Mouse (Mus musculus): Measurements from ENCODE around the gene Ppfibp1. TPM values are rescaled to one million over a fixed set of nuclear protein-coding genes. Genes with fewer than 3 reads are reported as not detected.
A peak's percentile ranks its signal among the peaks of the same experiment; 100 is the strongest.

Gene Ppfibp1
- polyA plus RNA-seq, 1 experiment = 3.4 TPM

DNA sequence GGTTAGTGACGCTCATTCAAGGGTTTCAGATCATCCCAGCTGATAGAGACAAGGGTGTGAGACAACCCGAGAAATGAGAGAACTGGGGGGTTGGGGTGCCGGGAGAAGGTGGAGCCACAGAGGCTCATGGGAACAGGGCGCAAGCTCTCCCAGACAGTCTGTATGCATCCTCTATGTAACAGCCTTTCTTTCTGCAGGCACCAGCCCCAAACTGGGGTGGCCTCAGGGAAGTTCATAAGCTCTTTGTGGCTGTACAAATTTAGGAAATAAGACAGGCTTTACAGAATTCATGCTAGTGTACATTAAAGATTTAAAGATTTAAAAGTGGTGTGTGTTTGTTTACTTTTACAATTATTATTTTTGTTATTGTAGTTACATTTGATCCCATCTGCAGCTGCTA lies 8.0 kb upstream of the Ppfibp1 start:
- Histone ChIP-seq H3K9me3 (peaks cover 12% of the 10 kb centered on the region), H3K4me3 (replicated peaks) (no peak overlapping the region), H3K27me3 (replicated peaks) (no peaks in the 10 kb centered on the region), H3K4me1 (peaks cover 20% of the 10 kb centered on the region), H3K36me3 (replicated peaks; ENCODE audit: low read length) (peaks cover 8% of the 10 kb centered on the region)
- TF ChIP-seq FLI1 (IDR thresholded peaks at IDR 0.05; ENCODE audit: low read length) (no peak), GATA1 (IDR thresholded peaks at IDR 0.05; ENCODE audit: borderline replicate concordance, low read length) (no peak)

DNA sequence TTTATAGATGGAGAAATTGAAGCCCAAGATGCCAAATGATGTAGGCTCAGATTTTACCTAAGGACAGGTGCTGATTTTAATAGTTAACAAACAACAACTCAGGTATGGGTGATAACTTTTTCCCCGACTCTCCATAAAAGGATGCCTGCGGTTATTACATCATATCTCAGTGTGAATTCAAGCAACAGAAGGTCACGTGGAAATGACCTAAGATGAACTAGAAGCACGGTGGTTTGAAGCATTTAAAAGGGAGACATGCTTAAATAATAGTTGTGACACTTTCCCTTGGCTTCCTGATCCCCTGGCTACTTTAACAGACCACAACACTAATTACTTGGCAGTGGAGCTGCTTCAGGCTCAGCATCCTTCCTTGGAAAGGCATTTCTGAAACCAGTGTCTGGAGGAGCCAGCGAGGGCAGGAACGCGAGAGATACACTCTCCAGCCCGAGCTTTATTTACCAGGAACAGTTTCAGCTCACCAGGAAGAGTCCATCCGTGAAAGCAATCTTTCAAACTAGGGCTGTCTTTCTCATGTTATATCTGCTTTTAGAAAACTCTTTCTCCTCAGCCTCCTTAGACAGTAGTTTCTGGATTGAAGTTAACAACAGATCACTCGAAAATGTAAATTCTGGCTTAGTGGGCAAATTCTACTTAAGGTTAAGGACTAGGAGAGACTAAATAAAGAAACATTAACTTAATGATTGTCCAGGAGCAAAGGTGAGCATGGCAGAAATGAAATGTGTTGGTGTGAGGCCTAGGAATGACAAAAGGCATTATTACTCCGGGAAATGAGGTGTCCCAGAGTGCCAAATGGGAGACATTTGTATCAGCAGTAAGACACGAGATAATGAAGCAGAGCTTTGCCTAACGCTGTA lies 6.2 kb upstream of the Ppfibp1 start:
- TF ChIP-seq GATA1 (IDR thresholded peaks at IDR 0.05; ENCODE audit: borderline replicate concordance, low read length) = no peak
- no peak for TF ChIP-seq FLI1 (IDR thresholded peaks at IDR 0.05; ENCODE audit: low read length)
- Histone ChIP-seq H3K27me3 (replicated peaks) (no peaks in the 10 kb centered on the region), H3K9me3 (peaks cover 8% of the 10 kb centered on the region), H3K36me3 (replicated peaks; ENCODE audit: low read length) (peaks cover 7% of the 10 kb centered on the region), H3K4me1 (peaks cover 37% of the 10 kb centered on the region), H3K4me3 (replicated peaks) (no peak overlapping the region)

DNA sequence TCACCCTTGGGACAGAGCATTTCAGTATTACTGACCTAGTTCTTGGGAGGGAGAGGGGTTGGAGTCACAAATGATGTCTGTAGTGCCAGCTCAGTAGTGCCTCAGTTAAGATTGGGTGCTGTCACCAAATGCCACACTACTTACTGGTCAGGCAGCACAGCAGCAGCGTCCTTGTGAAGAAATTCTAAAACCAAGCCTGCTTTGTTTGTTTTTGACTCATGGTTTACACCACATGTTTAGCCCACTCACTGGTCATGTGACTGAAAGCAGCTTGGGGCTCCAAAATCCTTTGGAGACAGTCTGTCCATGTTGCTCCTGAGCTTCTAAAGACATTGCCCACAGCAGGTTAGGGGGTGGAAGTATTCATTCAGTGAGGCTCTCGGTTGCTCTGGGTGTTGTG lies 4.9 kb upstream of the Ppfibp1 start:
- H3K36me3 ChIP-seq (replicated peaks; ENCODE audit: low read length) = no peaks in the 10 kb centered on the region
- TF ChIP-seq GATA1 (IDR thresholded peaks at IDR 0.05; ENCODE audit: borderline replicate concordance, low read length) (no peak), FLI1 (IDR thresholded peaks at IDR 0.05; ENCODE audit: low read length) (no peak)
- H3K27me3 ChIP-seq (replicated peaks) = no peaks in the 10 kb centered on the region
- H3K4me1 ChIP-seq = peaks cover 41% of the 10 kb centered on the region
- H3K4me3 ChIP-seq (replicated peaks) = no peak overlapping the region
- H3K9me3 ChIP-seq = no peaks in the 10 kb centered on the region

DNA sequence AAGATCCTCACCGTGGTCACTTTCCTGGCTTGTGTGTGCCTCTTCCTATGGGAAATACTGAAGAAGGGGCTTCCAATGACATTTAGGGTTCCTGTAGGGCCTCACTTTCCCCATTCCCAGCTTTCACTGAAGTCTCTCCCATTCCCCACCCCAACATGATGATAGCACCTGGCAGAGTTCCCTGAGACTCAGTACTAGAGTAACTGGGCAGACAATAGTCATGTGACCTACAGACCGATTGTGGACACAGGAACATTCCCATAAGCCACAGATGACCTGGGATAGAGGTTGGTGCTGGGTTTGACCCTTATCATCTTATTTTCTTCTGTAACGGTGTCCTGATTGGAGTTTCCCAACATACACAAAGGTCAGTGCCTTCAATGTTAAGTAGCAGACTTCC lies 4.1 kb upstream of the Ppfibp1 start:
- Histone ChIP-seq H3K4me1 (peaks cover 46% of the 10 kb centered on the region), H3K4me3 (replicated peaks) (no peak overlapping the region), H3K9me3 (no peaks in the 10 kb centered on the region), H3K27me3 (replicated peaks) (no peaks in the 10 kb centered on the region), H3K36me3 (replicated peaks; ENCODE audit: low read length) (no peaks in the 10 kb centered on the region)
- TF ChIP-seq FLI1 (IDR thresholded peaks at IDR 0.05; ENCODE audit: low read length) = no peak
- no peak for TF ChIP-seq GATA1 (IDR thresholded peaks at IDR 0.05; ENCODE audit: borderline replicate concordance, low read length)

DNA sequence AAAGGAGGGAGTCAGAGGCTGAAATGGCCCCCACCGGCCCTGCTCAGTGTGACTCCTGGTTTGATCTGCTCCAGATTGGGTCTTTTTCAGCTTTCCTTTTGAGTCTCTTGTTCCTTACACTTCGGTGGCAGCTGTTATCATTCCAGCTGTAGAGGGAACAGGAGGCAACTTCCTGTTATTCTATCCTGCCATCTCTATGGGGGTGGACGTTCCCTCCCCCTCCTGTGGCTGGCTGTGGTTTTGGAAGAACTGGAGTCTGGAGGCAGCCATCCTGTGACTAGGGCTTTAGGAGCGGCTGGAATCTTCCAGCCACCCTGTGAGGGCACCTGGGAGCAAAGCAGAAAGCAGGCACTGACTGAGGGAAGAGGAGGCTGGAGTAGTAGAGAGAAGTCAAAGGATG lies 3.4 kb upstream of the Ppfibp1 start:
- Histone ChIP-seq H3K36me3 (replicated peaks; ENCODE audit: low read length) (no peaks in the 10 kb centered on the region), H3K4me1 (peaks cover 52% of the 10 kb centered on the region), H3K27me3 (replicated peaks) (no peaks in the 10 kb centered on the region), H3K4me3 (replicated peaks) (peak overlapping the region; percentile 28), H3K9me3 (no peaks in the 10 kb centered on the region)
- TF ChIP-seq FLI1 (IDR thresholded peaks at IDR 0.05; ENCODE audit: low read length) (no peak), GATA1 (IDR thresholded peaks at IDR 0.05; ENCODE audit: borderline replicate concordance, low read length) (no peak)

DNA sequence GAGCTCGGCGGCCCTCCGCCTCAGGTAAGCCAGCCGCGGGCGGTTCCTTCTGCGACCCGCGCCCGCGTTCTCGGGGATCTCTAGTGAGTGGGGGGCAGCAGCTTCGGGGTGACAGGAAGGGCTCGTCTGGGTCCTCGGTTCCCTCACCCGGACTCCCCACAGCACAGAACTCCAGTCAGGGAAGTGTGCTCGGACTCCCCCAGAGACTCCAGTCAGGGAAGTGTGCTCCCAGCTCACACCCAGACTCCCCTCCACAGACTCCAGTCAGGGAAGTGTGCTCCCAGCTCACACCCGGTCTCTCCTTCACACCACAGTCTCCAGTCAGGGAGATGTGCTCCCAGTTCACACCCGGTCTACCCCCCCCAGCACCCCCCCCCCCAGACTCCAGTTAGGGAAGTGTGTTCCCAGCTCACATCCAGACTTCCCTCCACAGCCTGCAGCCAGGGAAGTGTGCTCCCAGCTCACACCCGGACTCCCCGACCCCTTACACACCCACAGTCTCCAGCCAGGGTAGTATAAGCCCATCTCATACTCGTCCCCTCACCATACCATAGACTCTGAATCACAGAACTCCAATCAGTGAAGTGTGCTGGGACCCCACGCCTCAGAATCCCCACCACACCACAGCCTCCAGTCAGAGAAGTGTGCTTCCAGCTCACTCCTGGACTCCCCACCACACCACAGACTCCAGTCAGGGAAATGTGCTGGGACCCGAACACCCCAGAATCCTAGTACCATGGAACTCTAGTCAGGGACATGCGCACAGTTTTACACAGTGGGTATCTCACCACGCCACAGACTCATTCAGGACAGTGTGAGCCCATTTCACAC lies 588 bp downstream of the Ppfibp1 start:
- Histone ChIP-seq H3K9me3 (no peaks in the 10 kb centered on the region), H3K4me3 (replicated peaks) (peak overlapping the region; percentile 95), H3K27me3 (replicated peaks) (no peaks in the 10 kb centered on the region), H3K36me3 (replicated peaks; ENCODE audit: low read length) (peaks cover 17% of the 10 kb centered on the region), H3K4me1 (peaks cover 60% of the 10 kb centered on the region)
- no peak for TF ChIP-seq GATA1 (IDR thresholded peaks at IDR 0.05; ENCODE audit: borderline replicate concordance, low read length)
- TF ChIP-seq FLI1 (IDR thresholded peaks at IDR 0.05; ENCODE audit: low read length) = no peak

DNA sequence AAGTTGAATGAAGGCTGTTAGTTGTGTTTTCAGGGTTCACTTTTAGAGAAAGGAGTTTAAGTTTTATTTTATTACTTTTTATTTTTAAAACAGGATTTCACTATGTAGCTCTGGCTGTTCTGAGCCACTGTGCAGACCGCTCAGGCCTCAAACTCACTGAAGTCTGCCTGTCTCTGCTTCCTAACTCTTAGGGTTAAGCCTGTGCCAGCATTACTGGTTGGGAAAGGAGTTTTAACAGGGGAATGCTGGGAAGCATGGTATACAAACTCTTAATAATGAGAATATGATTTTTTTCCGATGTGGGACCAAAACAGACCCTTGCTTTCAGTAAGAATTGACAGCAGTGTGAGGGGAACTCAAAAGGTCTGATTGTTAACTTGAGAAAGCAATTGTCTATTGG lies 1.9 kb downstream of the Ppfibp1 start:
- no peak for TF ChIP-seq FLI1 (IDR thresholded peaks at IDR 0.05; ENCODE audit: low read length)
- H3K4me1 ChIP-seq = peaks cover 59% of the 10 kb centered on the region
- no peaks in the 10 kb centered on the region for H3K9me3 ChIP-seq
- H3K27me3 ChIP-seq (replicated peaks) = no peaks in the 10 kb centered on the region
- H3K4me3 ChIP-seq (replicated peaks) = peak overlapping the region; percentile 95
- peaks cover 27% of the 10 kb centered on the region for H3K36me3 ChIP-seq (replicated peaks; ENCODE audit: low read length)

DNA sequence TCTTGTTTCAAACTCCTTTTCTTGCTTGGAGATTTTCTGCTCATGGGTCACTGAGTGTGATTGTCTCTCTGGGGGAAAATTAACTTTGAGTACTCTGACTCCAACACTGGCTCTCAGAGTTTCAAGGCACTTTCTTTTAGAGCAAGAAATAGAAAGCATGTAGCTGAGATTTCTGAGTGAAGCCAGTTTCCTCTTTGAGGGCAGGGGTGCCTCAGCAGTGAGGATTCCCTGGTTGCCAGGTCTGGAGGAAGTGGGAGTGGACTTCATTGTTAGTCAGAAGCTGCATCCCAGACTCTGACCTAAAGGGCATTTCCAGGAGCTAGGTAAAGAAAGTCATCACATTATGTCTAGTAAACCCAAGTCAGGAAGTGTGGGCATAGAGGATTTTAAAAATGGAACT lies 2.3 kb downstream of the Ppfibp1 start:
- TF ChIP-seq GATA1 (IDR thresholded peaks at IDR 0.05; ENCODE audit: borderline replicate concordance, low read length) (no peak), FLI1 (IDR thresholded peaks at IDR 0.05; ENCODE audit: low read length) (no peak)
- Histone ChIP-seq H3K36me3 (replicated peaks; ENCODE audit: low read length) (peaks cover 27% of the 10 kb centered on the region), H3K9me3 (no peaks in the 10 kb centered on the region), H3K27me3 (replicated peaks) (no peaks in the 10 kb centered on the region), H3K4me1 (peaks cover 55% of the 10 kb centered on the region), H3K4me3 (replicated peaks) (peak overlapping the region; percentile 76)

DNA sequence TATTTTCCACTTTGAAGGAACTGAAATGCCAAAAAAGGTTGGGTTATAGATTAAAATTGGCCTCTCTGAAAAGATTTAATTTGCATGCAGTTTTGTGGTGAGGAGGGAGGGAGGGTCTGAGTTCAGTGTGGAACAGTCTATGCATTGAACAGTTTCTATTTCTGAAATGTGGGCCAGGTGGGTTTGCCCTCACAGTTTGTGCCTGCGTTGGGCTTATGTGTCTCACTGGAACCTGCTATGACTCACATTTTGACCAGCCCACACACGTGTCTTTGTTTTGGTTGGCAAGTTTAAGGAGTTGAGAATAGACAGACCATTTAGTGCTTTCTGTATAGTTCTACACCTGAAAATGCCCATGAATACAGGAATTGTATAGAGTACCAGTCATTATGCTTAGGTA lies 5.6 kb downstream of the Ppfibp1 start:
- Histone ChIP-seq H3K36me3 (replicated peaks; ENCODE audit: low read length) (peaks cover 31% of the 10 kb centered on the region), H3K27me3 (replicated peaks) (no peaks in the 10 kb centered on the region), H3K9me3 (no peaks in the 10 kb centered on the region), H3K4me1 (peaks cover 61% of the 10 kb centered on the region), H3K4me3 (replicated peaks) (no peak overlapping the region)
- TF ChIP-seq GATA1 (IDR thresholded peaks at IDR 0.05; ENCODE audit: borderline replicate concordance, low read length) (no peak), FLI1 (IDR thresholded peaks at IDR 0.05; ENCODE audit: low read length) (no peak)

DNA sequence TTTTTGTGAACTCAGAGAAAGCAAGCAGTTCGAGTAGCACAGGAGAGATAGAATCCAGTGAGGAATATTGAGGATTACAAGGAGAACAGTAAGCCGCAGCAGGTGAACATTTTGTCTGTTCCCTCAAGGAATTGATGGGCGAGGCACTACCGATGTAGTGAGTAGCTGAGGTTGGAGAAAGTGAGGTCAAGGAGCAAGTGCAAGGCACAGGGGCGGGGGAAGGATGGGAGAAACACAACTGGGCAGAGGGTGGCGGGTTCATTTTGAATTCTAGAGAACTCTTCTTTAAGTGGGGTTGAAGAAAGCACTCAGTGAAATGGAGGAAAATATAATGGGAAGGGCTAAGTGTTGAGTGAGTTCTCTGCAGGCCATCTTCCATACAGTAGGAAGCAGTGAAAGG lies 10.4 kb downstream of the Ppfibp1 start:
- TF ChIP-seq GATA1 (IDR thresholded peaks at IDR 0.05; ENCODE audit: borderline replicate concordance, low read length) (no peak), FLI1 (IDR thresholded peaks at IDR 0.05; ENCODE audit: low read length) (no peak)

More for the DNA sequence above, 10.4 kb downstream of the Ppfibp1 start:
- peaks cover 79% of the 10 kb centered on the region for H3K4me1 ChIP-seq
- H3K9me3 ChIP-seq = no peaks in the 10 kb centered on the region
- peaks cover 37% of the 10 kb centered on the region for H3K36me3 ChIP-seq (replicated peaks; ENCODE audit: low read length)
- H3K4me3 ChIP-seq (replicated peaks) = no peak overlapping the region
- no peaks in the 10 kb centered on the region for H3K27me3 ChIP-seq (replicated peaks)
